Mouse (Mus musculus) forebrain, embryonic 10.5 days (tissue): ENCODE results near the gene Ankrd55. TPM values are rescaled to one million over a fixed set of nuclear protein-coding genes. Genes with fewer than 3 reads are reported as not detected.

Source experiments
- DNase-seq: peaks from one replicate; pipeline ENCODE4 v3.0.0-alpha.2; 2017; ENCODE audit warnings: low spot score; ENCODE audit errors: extremely low spot score
- H3K27ac ChIP-seq: fragments of 300-500 bp; sonication (generic); 2 replicates; pipeline ENCODE4 v1.5.1; 2016; ENCODE audit warnings: mild to moderate bottlenecking
- H3K27me3 ChIP-seq: fragments of 300-500 bp; sonication (generic); 2 replicates; pipeline ENCODE4 v1.6.1; 2016; ENCODE audit warnings: mild to moderate bottlenecking; ENCODE audit not compliant: poor library complexity, severe bottlenecking
- H3K36me3 ChIP-seq: fragments of 300-500 bp; sonication (generic); replicated peaks from 2 replicates; pipeline ENCODE4 v1.6.1; 2016; ENCODE audit warnings: mild to moderate bottlenecking, moderate library complexity
- H3K4me1 ChIP-seq: fragments of 300-500 bp; sonication (generic); 2 replicates; pipeline ENCODE4 v1.6.1; 2016
- H3K4me3 ChIP-seq: fragments of 300-500 bp; sonication (generic); 2 replicates; pipeline ENCODE4 v1.5.1; 2016; ENCODE audit warnings: mild to moderate bottlenecking, moderate library complexity
- H3K9me3 ChIP-seq: fragments of 300-500 bp; sonication (generic); 2 replicates; pipeline ENCODE4 v1.6.1; 2016; ENCODE audit warnings: mild to moderate bottlenecking, moderate library complexity
- WGBS: fragments of 180-500 bp; shearing (Covaris S2); methylation state at CpG from one replicate; pipeline ENCODE4 v1.1.7; 2016; 5-methylcytosine and 5-hydroxymethylcytosine counted together
- polyA plus RNA-seq: library from polyadenylated mRNA; unstranded; fragments of >200 nt; fragmentation: Nextera tagmentation; extraction: Ambion mirVana; gene quantifications from 2 replicates; pipeline ENCODE4 v1.2.1, GENCODE M21; 2016

Gene Ankrd55
- polyA plus RNA-seq: 0.55 and 0.60 TPM in 2 replicates

- Histone ChIP-seq H3K9me3 (no peaks in the 10 kb centered on the region), H3K4me3 (peak within 1 kb of the TSS; percentile 18; the same call in 1 of the 2 replicates), H3K36me3 (no peaks in the 10 kb centered on the region), H3K4me1 (peaks cover 14% of the 10 kb centered on the region), H3K27ac (peak within 1 kb of the TSS; percentile 62), H3K27me3 (no peaks in the 10 kb centered on the region)
- DNase-seq: peak; percentile 47
- WGBS: 51% methylated on average over 22 of the region's 22 CpGs
Measured at GRCm38 (mm10) chr13:112288225-112289178, at the start of gene Ankrd55. TSS of gene Ankrd55 (plus strand) at chr13:112288451.

DNA sequence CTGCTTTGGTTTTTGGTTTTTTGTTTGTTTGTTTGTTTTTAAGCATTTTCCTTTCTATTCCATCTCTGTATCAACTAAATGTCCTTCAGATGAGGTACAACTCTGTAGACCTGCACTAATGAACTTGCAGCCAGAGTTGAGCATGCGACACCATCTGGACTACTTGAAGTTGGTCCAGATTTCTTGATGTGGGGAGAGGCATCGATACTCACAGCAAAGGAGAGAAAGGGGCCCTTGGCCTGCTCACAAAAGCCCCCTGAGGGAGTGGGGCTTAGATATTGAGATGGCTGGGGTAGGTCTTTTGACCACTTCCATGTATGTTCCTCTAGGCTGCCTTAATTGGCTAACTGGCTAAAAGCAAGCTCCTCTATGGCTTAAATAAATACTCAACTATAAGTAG lies 49.0 kb upstream of the Ankrd55 start:
- 92% methylated on average over 2 of the region's 2 CpGs for WGBS
- no peak for DNase-seq
- Histone ChIP-seq H3K27me3 (peaks cover 55% of the 10 kb centered on the region), H3K4me3 (no peak overlapping the region), H3K9me3 (peaks cover 4% of the 10 kb centered on the region; the same call in 1 of the 2 replicates), H3K4me1 (peaks cover 32% of the 10 kb centered on the region), H3K36me3 (no peaks in the 10 kb centered on the region), H3K27ac (no peak overlapping the region)

DNA sequence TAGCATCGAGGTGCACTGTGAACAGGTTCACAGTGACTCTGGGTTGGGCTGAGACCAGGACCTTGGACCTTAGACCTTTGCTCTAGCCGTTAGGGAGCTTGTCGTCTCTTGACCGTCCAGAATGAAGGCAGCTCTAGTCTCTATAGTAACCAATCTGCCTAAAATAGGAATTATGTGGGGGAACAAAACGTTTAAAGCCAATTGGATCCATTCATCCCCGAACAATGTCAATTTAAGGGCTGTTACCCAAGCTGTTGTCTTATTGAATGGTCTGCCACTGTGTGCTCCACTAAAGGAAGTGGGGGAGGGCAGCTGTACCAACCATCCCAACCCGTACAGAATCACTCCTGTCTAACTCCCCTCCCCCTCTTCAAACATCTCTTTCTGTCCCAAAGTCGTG lies 46.8 kb upstream of the Ankrd55 start:
- Histone ChIP-seq H3K4me3 (no peak overlapping the region), H3K27me3 (peaks cover 59% of the 10 kb centered on the region), H3K36me3 (no peaks in the 10 kb centered on the region), H3K9me3 (peaks cover 6% of the 10 kb centered on the region), H3K27ac (no peak overlapping the region), H3K4me1 (peaks cover 32% of the 10 kb centered on the region)
- DNase-seq: no peak
- WGBS: 24% methylated on average over 8 of the region's 8 CpGs

- H3K27ac ChIP-seq: no peak overlapping the region
- peaks cover 26% of the 10 kb centered on the region for H3K27me3 ChIP-seq
- no peak for DNase-seq
- H3K9me3 ChIP-seq: peaks cover 27% of the 10 kb centered on the region
- peaks cover 12% of the 10 kb centered on the region for H3K4me1 ChIP-seq
- WGBS: 65% methylated on average over 5 of the region's 5 CpGs
- H3K36me3 ChIP-seq: no peaks in the 10 kb centered on the region
- no peak overlapping the region for H3K4me3 ChIP-seq
Measured at GRCm38 (mm10) chr13:112245131-112245530, 43.1 kb upstream of the Ankrd55 start.

GRCm38 (mm10) chr13:112251433-112251832 lies 36.8 kb upstream of the Ankrd55 start:
- no peak overlapping the region for H3K27ac ChIP-seq
- DNase-seq: no peak
- no peak overlapping the region for H3K4me3 ChIP-seq
- peaks cover 20% of the 10 kb centered on the region; the same call in 1 of the 2 replicates for H3K9me3 ChIP-seq
- no peaks in the 10 kb centered on the region for H3K36me3 ChIP-seq
- 87% methylated on average over 2 of the region's 2 CpGs for WGBS
- no peaks in the 10 kb centered on the region; the same call in 1 of the 2 replicates for H3K27me3 ChIP-seq
- peaks cover 17% of the 10 kb centered on the region for H3K4me1 ChIP-seq

DNA sequence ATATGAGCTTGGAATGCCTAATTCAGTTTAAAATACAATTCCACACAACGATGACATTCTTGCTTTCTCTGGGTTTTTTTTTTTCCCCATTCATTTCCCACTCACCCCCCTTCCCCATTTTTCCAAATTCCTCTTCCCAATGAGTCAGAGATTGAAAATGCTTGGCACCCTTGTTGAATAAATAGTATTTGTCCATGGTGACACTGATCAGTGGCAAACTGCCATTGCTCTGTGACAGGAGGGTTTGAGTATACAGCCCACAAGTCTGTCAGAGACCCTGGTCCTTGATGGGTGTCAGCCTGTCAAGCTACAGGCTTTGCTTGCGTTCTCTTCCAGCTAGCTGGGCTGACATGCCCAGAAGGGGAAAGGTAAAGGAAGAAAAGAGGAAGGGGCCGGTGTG lies 36.2 kb upstream of the Ankrd55 start:
- 93% methylated on average over 3 of the region's 3 CpGs for whole genome bisulfite sequencing
- no peaks in the 10 kb centered on the region; the same call in 1 of the 2 replicates for H3K27me3 ChIP-seq
- H3K9me3 ChIP-seq: peaks cover 16% of the 10 kb centered on the region; the same call in 1 of the 2 replicates

DNA sequence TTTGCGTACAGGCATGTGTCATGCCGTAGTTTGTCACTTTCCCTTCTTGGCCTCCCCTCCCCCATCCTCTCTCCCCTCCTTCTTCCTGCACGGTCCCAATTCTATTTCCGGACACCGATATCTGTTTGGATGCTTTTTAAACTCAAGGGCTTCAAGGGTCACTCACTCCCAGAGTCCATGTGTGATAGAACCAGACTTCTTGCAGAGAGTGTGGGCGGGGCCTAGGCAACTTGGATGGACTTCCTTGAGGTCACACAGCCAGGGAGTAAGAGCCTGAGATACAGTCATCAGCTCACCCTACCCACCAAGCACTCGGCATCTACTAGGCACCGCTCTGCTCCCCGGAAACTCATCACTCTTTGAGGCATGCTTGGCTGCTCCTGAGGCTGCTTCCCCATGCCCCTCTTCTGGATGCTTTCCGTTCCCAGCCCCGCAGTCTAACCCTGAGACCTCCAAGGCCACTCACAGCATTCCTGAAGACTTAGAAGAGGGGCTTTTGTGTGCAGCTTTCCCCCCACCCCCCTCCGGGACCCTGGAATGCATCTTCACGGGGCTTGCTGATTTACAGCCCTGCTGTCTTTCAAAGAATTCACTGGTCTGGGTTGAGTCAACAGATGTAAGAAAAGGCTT lies 35.1 kb upstream of the Ankrd55 start:
- DNase-seq: peak; percentile 21

More for the DNA sequence above, 36.2 kb upstream of the Ankrd55 start:
- no peak overlapping the region for H3K4me3 ChIP-seq
- no peak overlapping the region for H3K27ac ChIP-seq
- H3K4me1 ChIP-seq: peaks cover 17% of the 10 kb centered on the region
- no peaks in the 10 kb centered on the region for H3K36me3 ChIP-seq
- DNase-seq: no peak

DNA sequence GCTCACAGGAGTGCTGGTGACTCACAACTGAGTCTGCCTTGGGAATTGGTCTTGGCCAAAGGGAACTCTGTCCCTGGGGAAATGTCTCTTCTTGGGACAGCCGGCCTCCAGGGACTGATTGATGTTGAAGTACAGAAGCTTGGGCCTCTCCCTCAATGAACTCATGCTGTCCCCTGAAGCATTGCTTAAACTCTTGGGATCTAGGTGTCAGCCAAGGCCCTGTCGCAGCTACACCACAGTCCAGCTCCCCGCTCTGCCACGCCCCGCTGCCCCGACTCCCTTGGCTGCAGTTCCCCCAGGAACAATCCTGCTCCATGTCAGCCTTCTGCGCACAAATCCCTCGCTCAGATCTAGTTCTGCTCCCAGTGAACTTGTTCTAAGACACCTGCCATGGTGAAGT lies 34.1 kb upstream of the Ankrd55 start:
- H3K4me3 ChIP-seq: no peak overlapping the region
- H3K27ac ChIP-seq: no peak overlapping the region
- H3K9me3 ChIP-seq: peaks cover 9% of the 10 kb centered on the region; the same call in 1 of the 2 replicates
- DNase-seq: no peak
- no peaks in the 10 kb centered on the region; the same call in 1 of the 2 replicates for H3K27me3 ChIP-seq
- WGBS: 92% methylated on average over 8 of the region's 8 CpGs
- peaks cover 17% of the 10 kb centered on the region for H3K4me1 ChIP-seq
- no peaks in the 10 kb centered on the region for H3K36me3 ChIP-seq

More for the DNA sequence above, 35.1 kb upstream of the Ankrd55 start:
- Histone ChIP-seq H3K36me3 (no peaks in the 10 kb centered on the region), H3K27me3 (no peaks in the 10 kb centered on the region; the same call in 1 of the 2 replicates), H3K27ac (peak overlapping the region; percentile 65), H3K9me3 (peaks cover 13% of the 10 kb centered on the region; the same call in 1 of the 2 replicates), H3K4me1 (peaks cover 17% of the 10 kb centered on the region), H3K4me3 (no peak overlapping the region)
- 58% methylated on average over 13 of the region's 13 CpGs for WGBS

- Histone ChIP-seq H3K4me3 (no peak overlapping the region), H3K4me1 (peaks cover 17% of the 10 kb centered on the region), H3K27me3 (no peaks in the 10 kb centered on the region; the same call in 1 of the 2 replicates), H3K36me3 (no peaks in the 10 kb centered on the region), H3K27ac (no peak overlapping the region), H3K9me3 (no peaks in the 10 kb centered on the region)
- no peak for DNase-seq
- WGBS: 75% methylated on average over 5 of the region's 5 CpGs
Measured at GRCm38 (mm10) chr13:112255862-112256261, 32.4 kb upstream of the Ankrd55 start.

DNA sequence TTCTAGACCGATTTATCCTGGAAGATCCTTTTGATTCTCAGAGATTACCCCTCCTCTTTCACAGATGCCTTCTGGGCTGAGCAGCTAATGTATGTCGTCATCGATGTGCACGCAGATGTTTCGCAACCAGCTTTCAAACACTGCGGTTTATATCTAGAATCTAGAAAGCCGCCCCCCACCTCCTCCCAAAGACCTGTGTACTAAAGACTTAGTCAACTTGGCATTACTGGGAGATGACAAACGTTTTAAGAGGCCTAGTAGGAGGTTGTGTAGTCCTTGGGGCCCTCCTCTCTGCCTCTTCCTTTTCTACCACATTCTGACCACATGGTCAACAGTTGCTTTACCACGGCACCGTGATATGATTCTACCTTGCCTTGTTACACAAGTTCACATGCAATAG lies 29.8 kb upstream of the Ankrd55 start:
- Histone ChIP-seq H3K27ac (no peak overlapping the region), H3K4me1 (peaks cover 4% of the 10 kb centered on the region), H3K4me3 (no peak overlapping the region), H3K36me3 (no peaks in the 10 kb centered on the region), H3K9me3 (no peaks in the 10 kb centered on the region), H3K27me3 (no peaks in the 10 kb centered on the region; the same call in 1 of the 2 replicates)
- 92% methylated on average over 10 of the region's 10 CpGs for WGBS
- DNase-seq: no peak

DNA sequence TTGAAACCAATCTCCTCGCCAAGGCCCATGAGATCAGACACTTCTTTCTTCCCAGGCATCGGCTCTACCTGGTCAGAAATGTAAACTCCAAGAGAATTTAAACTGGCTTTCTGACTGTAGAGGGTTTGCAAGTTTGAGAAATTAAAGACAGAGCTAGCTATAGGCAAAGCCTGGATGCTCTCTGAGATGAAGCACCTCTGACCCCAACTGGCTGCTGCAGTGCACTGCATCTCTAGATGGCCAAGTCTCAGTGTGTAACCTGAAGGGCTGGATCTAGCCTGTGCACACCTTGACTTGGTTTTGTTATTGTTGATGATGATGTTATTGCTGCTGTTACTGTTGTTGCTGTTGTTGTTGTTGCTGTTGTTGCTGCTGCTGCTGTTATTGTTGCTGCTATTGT lies 28.9 kb upstream of the Ankrd55 start:
- DNase-seq: peak; percentile 40
- WGBS: 70% methylated on average over 2 of the region's 2 CpGs
- no peak overlapping the region for H3K27ac ChIP-seq
- no peaks in the 10 kb centered on the region for H3K27me3 ChIP-seq
- no peaks in the 10 kb centered on the region; the same call in 1 of the 2 replicates for H3K4me1 ChIP-seq
- no peak overlapping the region for H3K4me3 ChIP-seq
- H3K36me3 ChIP-seq: no peaks in the 10 kb centered on the region
- H3K9me3 ChIP-seq: no peaks in the 10 kb centered on the region

GRCm38 (mm10) chr13:112264666-112265065 lies 23.6 kb upstream of the Ankrd55 start:
- 25% methylated on average over 4 of the region's 4 CpGs for WGBS
- Histone ChIP-seq H3K27ac (no peak overlapping the region), H3K27me3 (no peaks in the 10 kb centered on the region), H3K4me3 (no peak overlapping the region), H3K4me1 (no peaks in the 10 kb centered on the region), H3K36me3 (no peaks in the 10 kb centered on the region), H3K9me3 (no peaks in the 10 kb centered on the region)
- DNase-seq: no peak
